Mouse (Mus musculus): ENCODE data around the gene Adcy9.
A peak's percentile ranks its signal among the peaks of the same experiment; 100 is the strongest.

Gene Adcy9

DNA sequence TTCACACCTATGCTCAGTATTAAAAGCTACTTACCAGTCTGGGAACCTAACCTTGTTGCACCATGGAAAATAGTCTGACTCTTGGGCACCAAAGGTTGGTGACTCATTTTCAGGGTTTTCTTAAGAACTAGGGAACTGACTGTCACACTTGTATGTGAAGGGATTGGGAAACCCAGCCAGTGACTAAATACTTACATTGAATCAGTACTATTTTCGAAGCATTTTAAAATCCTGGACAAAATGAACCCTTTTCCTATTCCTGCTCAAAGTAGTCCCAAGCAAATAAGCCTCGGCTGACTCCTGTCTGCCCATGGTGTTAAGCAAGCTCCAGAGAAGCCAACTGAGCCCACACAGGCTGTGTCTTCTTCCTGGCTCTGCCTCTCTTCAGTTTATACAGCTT, 144.1 kb downstream of the Adcy9 start:
- H3K9me3 ChIP-seq (ENCODE audit: low read length): no peaks in the 10 kb centered on the region
- TF ChIP-seq NANOG (IDR thresholded peaks at IDR 0.05; ENCODE audit: borderline replicate concordance, low read length) (no peak), POU5F1 (IDR thresholded peaks at IDR 0.05; ENCODE audit: borderline replicate concordance, low read length) (no peak), CTCF (conservative IDR thresholded peaks at IDR 0.05; ENCODE audit: low read length) (no peak)
- H3K27me3 ChIP-seq (ENCODE audit: insufficient read depth, low read length): no peaks in the 10 kb centered on the region
- peaks cover 90% of the 10 kb centered on the region for H3K4me1 ChIP-seq (replicated peaks; ENCODE audit: low read depth, low read length)
- H3K36me3 ChIP-seq (ENCODE audit: insufficient read depth, low read length): no peaks in the 10 kb centered on the region
- H3K4me3 ChIP-seq (replicated peaks; ENCODE audit: low read length): no peak overlapping the region

DNA sequence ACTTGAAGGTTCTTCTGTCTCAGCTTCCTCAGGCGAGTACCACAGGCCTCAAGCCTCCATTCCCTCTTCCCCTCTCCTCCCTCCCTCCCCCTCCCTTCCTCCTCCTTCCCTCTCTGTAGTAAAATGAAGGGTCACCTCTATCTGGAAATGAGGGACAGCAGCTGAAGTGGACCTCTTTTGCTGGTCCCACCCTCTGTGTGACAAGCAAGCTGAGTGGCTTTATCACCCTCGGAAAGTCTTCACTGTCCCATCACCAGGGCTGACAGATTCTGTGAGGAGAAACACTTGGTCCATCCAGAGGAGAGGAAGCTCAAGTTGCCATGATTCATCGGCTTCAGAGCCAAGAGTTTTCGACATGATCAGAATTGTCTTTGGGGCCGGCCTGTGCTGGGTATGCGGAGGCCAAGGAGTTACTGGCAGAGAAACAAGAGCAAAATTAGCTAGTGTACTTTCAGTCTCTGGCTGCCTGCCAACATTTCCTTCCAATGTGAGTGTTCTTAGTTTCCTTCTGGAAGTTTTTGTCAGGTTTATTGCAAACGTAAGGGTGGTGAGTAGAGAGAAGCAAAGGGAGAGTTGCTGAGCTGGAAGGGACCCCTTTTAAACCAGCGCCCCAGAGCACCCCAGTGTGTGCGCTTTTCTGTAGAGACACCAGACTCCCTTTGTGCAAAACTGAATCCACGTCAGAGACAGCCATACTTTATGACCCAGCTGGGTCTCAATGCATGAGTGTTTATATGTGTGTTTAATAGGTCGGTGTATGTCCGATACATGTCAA, 146.4 kb downstream of the Adcy9 start:
- Histone ChIP-seq H3K4me3 (replicated peaks; ENCODE audit: low read length) (no peak overlapping the region), H3K27me3 (ENCODE audit: insufficient read depth, low read length) (no peaks in the 10 kb centered on the region), H3K36me3 (ENCODE audit: insufficient read depth, low read length) (no peaks in the 10 kb centered on the region), H3K9me3 (ENCODE audit: low read length) (no peaks in the 10 kb centered on the region), H3K4me1 (replicated peaks; ENCODE audit: low read depth, low read length) (peaks cover 68% of the 10 kb centered on the region)
- no peak for TF ChIP-seq CTCF (conservative IDR thresholded peaks at IDR 0.05; ENCODE audit: low read length)

DNA sequence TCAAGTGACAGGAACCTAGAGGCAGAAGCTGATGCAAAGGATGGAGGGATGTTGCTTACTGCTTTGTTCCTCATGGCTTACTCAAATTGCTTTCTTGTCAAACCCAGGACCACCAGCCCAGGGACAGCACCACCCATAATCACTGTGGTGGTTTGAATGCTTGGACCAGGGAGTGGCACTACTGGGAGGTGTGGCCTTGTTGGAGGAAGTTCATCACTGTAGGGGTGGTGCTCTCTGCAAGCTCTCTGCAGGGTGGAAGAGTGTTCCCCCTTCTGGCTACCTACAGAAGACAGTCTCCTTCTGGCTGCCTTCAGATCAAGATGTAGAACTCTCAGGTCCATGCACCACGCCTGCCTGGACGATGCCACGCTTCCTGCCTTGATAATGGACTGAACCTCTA, 148.0 kb downstream of the Adcy9 start:
- H3K4me1 ChIP-seq (replicated peaks; ENCODE audit: low read depth, low read length): peaks cover 64% of the 10 kb centered on the region
- TF ChIP-seq NANOG (IDR thresholded peaks at IDR 0.05; ENCODE audit: borderline replicate concordance, low read length) (no peak), POU5F1 (IDR thresholded peaks at IDR 0.05; ENCODE audit: borderline replicate concordance, low read length) (no peak), CTCF (conservative IDR thresholded peaks at IDR 0.05; ENCODE audit: low read length) (peak; percentile 16; the same call in 1 of the 2 replicates)
- H3K27me3 ChIP-seq (ENCODE audit: insufficient read depth, low read length): 0 out of 2 replicates have a peak, but pooled peaks cover 3% of the 10 kb centered on the region
- no peak overlapping the region for H3K4me3 ChIP-seq (replicated peaks; ENCODE audit: low read length)
- H3K36me3 ChIP-seq (ENCODE audit: insufficient read depth, low read length): no peaks in the 10 kb centered on the region
- no peaks in the 10 kb centered on the region for H3K9me3 ChIP-seq (ENCODE audit: low read length)

DNA sequence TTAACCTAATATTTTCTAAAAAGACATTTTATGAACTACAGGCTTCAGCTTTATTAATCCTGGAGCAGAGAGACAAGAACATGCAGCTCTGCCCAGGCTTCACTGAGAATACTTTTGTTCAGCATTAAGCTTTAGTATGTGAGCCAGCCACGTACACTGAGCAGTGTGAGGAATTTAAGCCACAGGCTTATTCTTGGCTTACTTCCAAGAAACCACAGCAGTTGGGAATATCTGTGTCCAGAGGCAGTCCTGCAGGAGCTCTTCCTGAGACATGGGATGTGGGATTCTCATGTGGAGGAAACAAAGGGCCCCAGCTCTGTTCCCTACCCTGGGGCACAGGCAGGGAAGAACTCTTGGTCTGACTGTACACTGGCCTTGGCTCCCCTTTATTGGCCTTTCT, 149.4 kb downstream of the Adcy9 start:
- H3K4me1 ChIP-seq (replicated peaks; ENCODE audit: low read depth, low read length): peaks cover 61% of the 10 kb centered on the region
- H3K36me3 ChIP-seq (ENCODE audit: insufficient read depth, low read length): no peaks in the 10 kb centered on the region
- H3K4me3 ChIP-seq (replicated peaks; ENCODE audit: low read length): no peak overlapping the region
- TF ChIP-seq NANOG (IDR thresholded peaks at IDR 0.05; ENCODE audit: borderline replicate concordance, low read length): no peak
- no peak for TF ChIP-seq POU5F1 (IDR thresholded peaks at IDR 0.05; ENCODE audit: borderline replicate concordance, low read length)
- no peak for TF ChIP-seq CTCF (conservative IDR thresholded peaks at IDR 0.05; ENCODE audit: low read length)
- H3K9me3 ChIP-seq (ENCODE audit: low read length): no peaks in the 10 kb centered on the region
- peaks cover 11% of the 10 kb centered on the region for H3K27me3 ChIP-seq (ENCODE audit: insufficient read depth, low read length)

DNA sequence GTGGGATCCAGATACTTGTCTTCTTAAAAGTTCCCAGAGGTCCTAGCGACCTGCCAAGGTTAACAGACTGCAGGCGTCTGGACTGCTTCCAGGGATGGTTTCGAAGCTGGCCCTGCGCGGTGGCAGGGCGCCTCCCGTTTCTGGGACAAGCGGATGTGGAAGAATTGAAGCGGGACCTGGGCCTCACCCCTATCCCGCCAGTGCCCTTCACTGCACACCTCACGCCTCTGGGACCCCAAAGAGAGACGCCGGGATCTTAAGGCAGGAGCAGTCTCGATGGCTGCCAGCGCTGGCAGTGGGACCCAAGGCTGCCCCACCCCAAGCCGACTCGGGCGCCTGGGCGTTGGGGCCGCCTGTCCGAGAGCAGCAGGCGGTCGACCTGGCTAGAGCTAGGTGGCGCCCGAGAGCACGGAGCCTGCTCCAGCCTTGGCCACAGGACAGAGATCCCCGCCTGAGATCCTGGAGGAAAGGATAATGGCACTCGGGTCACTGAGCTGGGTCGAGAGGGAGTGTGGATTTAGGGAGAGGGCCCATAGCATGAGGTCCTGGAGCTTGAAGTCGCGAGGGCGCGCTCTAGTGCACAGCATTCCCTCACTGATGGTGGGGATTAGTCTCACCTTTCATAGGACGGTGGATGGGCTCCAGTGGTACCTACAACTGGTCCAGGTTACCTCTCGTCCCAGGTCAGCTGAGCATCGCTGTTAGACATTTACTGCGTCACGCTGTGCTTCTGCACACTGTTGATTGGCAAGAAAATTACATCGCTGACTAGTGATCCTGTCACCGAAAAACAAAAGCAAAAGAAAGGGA, 152.2 kb downstream of the Adcy9 start:
- H3K4me3 ChIP-seq (replicated peaks; ENCODE audit: low read length): peak overlapping the region; percentile 78

DNA sequence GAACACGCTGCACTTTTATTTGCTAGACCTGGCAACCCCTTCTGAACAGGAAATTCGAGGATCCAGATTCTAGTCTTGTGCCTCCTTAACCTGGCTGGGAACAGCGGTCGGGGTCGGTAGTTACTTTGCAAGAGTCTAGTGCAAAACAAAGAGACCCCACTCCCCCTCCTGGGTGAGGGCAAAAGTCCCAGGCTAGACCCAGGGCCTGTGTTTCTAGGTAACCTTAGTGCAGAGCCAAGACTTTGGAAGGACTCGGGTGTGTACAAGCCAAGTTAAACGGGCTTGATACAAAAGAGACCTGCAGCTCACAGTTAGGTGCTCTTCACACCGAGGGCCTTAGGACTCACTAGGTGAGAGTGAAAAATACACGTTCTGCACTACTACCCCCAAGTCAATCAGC, 152.8 kb downstream of the Adcy9 start:
- Histone ChIP-seq H3K27me3 (ENCODE audit: insufficient read depth, low read length) (peaks cover 17% of the 10 kb centered on the region), H3K4me3 (replicated peaks; ENCODE audit: low read length) (peak overlapping the region; percentile 78), H3K9me3 (ENCODE audit: low read length) (no peaks in the 10 kb centered on the region), H3K4me1 (replicated peaks; ENCODE audit: low read depth, low read length) (peaks cover 30% of the 10 kb centered on the region), H3K36me3 (ENCODE audit: insufficient read depth, low read length) (no peaks in the 10 kb centered on the region)
- TF ChIP-seq NANOG (IDR thresholded peaks at IDR 0.05; ENCODE audit: borderline replicate concordance, low read length) (no peak), POU5F1 (IDR thresholded peaks at IDR 0.05; ENCODE audit: borderline replicate concordance, low read length) (no peak), CTCF (conservative IDR thresholded peaks at IDR 0.05; ENCODE audit: low read length) (no peak)

More for the DNA sequence above, 152.2 kb downstream of the Adcy9 start:
- no peak for TF ChIP-seq POU5F1 (IDR thresholded peaks at IDR 0.05; ENCODE audit: borderline replicate concordance, low read length)
- peak; percentile 32; the same call in 1 of the 2 replicates for TF ChIP-seq CTCF (conservative IDR thresholded peaks at IDR 0.05; ENCODE audit: low read length)
- Histone ChIP-seq H3K4me1 (replicated peaks; ENCODE audit: low read depth, low read length) (peaks cover 36% of the 10 kb centered on the region), H3K36me3 (ENCODE audit: insufficient read depth, low read length) (no peaks in the 10 kb centered on the region), H3K27me3 (ENCODE audit: insufficient read depth, low read length) (peaks cover 17% of the 10 kb centered on the region), H3K9me3 (ENCODE audit: low read length) (no peaks in the 10 kb centered on the region)

DNA sequence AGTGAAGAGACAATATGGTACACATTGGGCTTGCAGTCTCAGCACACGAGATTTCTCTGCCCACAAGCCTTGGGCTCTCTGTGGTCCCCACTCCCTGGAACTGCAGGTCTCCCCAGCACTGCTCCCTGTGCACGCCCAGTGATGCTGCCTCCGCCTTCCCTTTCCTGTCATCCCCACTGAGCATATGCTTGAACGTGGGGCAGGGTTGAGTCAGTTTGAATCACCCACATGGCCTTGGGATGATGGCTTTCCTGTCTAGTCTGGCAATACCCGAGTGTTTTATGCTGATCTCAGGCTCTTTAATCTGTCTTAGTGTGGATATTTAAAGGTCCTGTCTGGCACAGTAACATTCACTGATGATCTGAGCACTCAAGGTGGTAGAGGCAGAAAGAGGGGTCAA, 154.9 kb downstream of the Adcy9 start:
- Histone ChIP-seq H3K27me3 (ENCODE audit: insufficient read depth, low read length) (peaks cover 17% of the 10 kb centered on the region), H3K4me1 (replicated peaks; ENCODE audit: low read depth, low read length) (peaks cover 19% of the 10 kb centered on the region), H3K4me3 (replicated peaks; ENCODE audit: low read length) (no peak overlapping the region), H3K36me3 (ENCODE audit: insufficient read depth, low read length) (no peaks in the 10 kb centered on the region), H3K9me3 (ENCODE audit: low read length) (no peaks in the 10 kb centered on the region)
- TF ChIP-seq NANOG (IDR thresholded peaks at IDR 0.05; ENCODE audit: borderline replicate concordance, low read length) (no peak), POU5F1 (IDR thresholded peaks at IDR 0.05; ENCODE audit: borderline replicate concordance, low read length) (no peak), CTCF (conservative IDR thresholded peaks at IDR 0.05; ENCODE audit: low read length) (no peak)

DNA sequence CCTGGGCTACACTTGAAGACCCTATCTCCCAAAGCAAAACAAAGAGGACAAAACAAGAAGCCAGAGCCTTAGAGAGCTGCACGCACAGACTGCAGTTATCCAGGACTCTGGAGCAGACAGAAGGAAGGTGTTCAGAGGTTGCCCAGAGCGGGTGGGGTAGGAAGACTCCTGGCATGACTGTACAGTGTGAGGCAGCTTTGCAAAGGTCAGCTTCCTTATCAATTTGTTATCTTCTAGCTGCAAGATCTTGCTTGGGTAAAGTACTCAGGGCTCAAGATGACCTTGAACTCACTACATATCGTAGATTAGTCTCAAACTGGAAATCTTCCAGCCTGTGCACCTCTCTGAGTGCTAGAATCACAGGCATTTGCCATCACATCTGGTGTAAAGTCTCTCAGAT, 156.8 kb downstream of the Adcy9 start:
- H3K36me3 ChIP-seq (ENCODE audit: insufficient read depth, low read length): no peaks in the 10 kb centered on the region
- no peak overlapping the region for H3K4me3 ChIP-seq (replicated peaks; ENCODE audit: low read length)
- no peaks in the 10 kb centered on the region for H3K9me3 ChIP-seq (ENCODE audit: low read length)
- H3K4me1 ChIP-seq (replicated peaks; ENCODE audit: low read depth, low read length): peaks cover 18% of the 10 kb centered on the region
- H3K27me3 ChIP-seq (ENCODE audit: insufficient read depth, low read length): peaks cover 17% of the 10 kb centered on the region
- TF ChIP-seq CTCF (conservative IDR thresholded peaks at IDR 0.05; ENCODE audit: low read length) (no peak), POU5F1 (IDR thresholded peaks at IDR 0.05; ENCODE audit: borderline replicate concordance, low read length) (no peak), NANOG (IDR thresholded peaks at IDR 0.05; ENCODE audit: borderline replicate concordance, low read length) (no peak)

All from E14TG2a.4 (cell line).